Mouse (Mus musculus) CH12F3 (cell line): ENCODE measurements at regions not wholly inside any gene's neighbourhood (a gene's known extent, or its start where the extent isn't known, plus 50 kb on each side); places are given as distances from the start of the nearest gene placed in this dataset.
"Not testable (repeated sequence)": the region's sequence is repeated elsewhere in the genome, so short reads cannot be mapped to it uniquely, and the experiment has no call there.

Experiments
- in situ Hi-C: fragments of 300-500 bp; cut with MboI; formaldehyde crosslinking; loops from 2 replicates; pipeline ENCODE4 v1.14.3; 2020; ENCODE audit warnings: low sequenced_read_pairs

DNA sequence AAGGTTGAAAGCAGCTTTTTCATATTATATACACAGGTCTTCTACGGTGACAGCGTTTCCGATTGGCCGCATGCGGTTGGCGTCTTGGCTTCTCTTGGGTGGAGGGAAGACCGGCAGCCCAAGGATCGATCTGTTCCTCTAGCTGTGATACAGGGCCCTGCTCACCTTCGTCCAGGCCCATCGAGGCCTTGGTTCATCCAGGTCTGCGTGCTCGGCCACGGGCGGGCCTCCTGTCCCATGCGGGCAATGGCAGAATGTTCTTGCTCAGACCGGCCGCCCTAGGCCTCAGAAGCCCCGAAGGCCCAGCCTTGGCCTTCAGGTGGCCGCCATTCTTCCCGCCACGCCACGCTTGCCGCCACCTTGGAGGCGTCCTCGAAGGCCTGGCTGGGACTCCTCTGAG, 194.4 kb upstream of the Ppp6c start:
- in situ Hi-C loops: no loop called here

DNA sequence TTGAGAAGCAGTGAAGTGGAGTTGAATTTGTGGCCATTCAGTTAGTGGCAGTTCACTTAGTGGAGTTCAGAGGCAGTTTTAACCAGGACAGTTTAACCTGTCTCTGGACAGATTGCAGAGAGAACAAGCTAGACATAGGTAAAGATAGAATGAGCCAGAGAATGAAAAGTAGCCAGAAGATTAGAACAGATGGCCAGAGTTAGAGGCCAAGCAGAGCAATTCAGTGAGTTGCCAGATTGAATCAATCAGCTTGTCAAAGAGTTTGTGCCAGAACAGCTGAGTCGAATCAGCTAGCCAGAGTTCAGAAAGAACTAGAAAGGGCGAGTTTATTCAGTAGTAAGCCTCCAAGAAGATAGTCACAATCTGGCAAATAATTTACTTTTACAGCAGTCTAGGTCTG, 174.1 kb upstream of the Ppp6c start:
- in situ Hi-C loops: no loop called here

DNA sequence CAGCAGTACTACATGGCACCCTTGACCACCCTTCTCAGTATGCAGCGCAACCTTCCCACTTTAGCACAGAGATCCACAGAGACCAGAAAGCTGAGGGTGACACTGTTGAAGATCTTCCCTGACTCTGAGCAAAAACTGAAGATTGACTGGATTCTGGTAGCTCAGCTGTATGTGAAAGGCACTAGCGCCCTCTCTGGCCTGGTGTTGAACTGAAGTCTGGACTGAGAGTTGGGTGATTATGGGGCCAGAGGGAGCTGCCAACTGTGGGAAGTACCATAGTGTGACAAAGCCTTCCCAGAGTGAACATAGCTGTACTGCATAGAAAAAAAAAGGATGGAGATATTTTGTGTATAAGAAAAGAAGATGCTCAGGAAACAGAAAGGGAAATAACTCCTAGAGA, 173.3 kb upstream of the Ppp6c start:
- in situ Hi-C loops: no loop called here

DNA sequence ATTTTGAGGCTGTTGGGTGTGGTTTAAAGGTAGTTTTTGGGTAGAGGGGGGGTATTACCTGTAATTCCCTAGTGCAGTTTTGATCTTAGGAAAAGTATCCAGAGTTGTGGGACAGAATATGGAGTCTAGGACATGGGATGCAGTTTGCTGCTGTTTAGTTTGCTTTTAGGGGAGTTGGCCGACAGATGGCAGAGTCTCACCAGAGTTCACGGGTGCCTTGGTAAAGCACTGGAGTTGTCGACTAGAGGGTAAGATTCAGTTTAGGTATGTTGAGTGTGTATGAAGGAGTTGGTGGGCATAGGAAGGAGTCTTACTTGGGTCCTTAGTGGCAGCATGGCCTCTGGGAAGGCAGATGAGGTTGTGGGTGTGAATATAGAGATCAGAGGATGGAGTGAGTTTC, 168.4 kb upstream of the Ppp6c start:
- in situ Hi-C loops: no loop called here

DNA sequence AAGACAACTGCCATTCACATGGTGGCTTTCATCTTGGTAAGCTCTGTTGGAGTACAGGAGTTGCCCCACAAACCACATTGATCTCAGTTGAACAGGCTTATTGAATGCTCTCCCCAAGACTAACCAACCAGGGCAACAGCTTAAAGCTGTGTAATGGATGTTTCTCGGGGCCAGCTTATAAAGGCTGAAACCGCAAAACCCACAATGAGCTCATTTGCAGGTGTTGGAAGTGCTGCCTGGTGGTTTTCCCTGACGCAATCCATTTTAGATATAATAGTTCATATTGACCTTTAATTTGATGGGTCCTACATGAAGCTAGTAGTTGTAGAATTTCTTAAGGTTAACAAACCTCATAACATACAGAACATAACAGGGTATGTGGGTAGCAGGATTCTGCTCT, 151.0 kb upstream of the Ppp6c start:
- in situ Hi-C loops: no loop called here

DNA sequence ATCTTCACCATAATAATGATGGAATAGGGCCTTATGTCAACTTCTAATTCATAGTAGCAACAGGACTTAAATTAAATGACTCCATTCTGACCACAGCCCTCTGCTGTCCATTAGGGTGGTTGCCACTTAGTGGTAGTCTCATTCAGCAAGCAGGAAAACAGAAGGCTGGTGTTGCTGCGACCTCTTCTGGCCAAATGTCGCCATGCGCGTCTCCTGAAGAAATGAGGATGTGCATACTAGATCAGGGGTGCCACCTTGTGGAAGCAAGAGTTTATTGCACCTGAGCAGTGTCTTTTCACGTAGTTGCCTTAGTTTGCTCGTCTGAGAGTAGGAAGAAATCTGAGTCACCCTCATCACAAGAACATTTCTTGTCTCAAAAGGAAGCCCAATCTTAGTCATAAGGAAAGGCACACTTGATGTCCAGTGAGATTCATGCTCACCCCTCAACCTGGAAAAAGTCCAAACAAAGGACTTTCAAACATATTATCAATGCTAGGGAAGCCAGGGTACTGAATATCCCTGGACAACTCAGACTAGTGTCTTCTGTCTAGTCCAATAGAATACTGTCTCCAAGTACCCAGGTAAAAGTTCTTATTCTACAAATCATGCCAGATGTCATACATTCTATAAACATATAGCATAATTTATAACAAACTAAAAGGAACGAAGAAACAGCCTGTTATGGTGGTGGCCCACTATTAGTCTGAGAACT, 147.0 kb upstream of the Ppp6c start:
- in situ Hi-C loops: loop anchor here (5.0 kb wide), 1 partner anchor 101 kb away; no protein-coding TSS in a partner anchor

DNA sequence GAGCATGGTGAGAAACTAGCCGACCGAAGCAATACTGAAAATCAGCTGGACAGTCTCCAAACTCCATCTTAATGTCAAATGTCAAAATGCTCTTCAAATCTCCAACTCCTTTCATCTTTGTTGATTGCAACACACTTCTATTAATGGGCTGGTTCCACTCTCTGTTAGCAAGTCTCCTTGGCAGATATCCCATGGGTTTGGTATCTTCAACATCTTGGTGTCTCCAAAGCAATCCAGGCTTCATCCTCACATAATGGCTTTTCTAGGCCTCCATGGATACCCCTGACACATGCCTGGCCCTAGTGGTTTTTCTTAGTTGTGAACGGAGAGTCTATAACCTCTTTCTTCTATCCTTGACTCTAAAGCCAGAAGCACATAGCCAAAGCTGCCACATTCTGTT, 118.0 kb upstream of the Ppp6c start:
- in situ Hi-C loops: no loop called here

DNA sequence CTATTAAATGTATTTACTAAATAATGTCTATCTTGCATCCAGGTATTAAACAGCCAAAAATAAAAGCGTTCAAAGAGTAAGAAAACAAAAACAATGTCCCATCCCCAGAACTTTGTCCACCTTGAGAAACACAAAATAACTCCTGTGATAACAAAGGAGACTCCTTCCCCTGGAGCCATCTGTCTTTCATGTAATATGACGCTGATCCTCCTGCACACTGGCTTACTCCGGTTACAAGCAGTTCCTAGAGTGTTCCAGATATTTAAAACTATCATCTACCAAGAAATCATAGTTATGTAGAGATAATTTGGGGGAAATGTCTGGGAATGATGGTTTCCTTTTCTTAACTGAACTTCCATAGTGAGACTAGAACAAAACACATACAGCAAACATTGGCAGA, 114.2 kb upstream of the Ppp6c start:
- in situ Hi-C loops: no loop called here

DNA sequence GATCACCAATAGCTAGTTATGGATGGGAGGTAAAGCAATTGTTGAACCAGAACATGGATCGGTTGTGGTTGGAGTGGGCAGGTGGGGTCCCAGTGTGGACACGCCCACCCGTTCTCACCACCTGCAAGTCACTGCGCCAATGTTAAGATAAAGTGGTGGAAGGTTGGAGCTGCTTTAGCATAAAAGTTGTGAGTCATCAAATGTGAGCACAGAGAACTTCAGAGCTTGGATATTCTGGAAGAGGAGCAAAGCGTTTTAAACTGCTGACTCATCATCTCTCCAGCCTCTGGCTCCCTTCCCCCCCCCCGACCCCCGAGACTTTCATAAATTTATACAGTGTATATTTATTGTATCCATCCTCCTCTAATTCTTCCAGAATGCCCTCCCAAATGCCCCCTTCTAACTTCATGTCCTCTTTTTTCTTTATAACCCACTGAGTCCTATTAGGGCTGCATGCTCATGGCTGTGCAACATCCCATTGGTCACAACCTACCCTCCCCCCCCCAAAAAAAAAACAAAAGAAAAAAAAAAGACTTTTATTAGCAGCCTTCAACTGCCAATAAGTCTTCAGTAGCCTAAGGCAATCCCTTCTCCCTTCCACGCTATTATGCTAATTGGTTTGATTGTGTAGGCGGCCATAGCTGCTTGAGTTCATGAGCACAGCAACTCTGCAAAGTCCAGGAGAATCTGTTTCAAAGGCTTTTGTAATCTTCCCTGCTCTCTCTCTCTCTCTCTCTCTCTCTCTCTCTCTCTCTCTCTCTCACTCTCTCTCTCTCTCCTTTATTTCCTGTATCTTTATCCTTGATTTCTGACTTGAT, 112.8 kb upstream of the Ppp6c start:
- in situ Hi-C loops: no loop called here

DNA sequence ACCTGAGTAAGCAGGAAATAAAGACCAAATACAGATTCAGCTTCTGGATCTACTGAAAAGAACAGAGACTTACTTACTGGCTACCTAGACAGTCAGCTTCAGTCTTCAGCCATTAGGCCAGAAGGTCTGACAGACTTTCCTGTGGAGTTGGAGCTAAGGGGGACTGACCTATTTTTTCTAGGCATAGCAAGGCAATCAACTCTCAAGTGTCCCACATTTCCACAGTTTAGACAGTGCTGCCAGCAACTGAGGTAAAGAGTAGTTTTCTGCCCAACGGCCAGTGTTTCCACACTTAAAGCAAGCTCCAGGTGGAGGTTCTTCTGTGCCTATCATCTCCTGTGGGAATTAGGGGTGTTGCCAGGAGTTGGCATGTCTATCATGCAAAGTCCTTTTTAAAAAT, 111.3 kb upstream of the Ppp6c start:
- in situ Hi-C loops: no loop called here

DNA sequence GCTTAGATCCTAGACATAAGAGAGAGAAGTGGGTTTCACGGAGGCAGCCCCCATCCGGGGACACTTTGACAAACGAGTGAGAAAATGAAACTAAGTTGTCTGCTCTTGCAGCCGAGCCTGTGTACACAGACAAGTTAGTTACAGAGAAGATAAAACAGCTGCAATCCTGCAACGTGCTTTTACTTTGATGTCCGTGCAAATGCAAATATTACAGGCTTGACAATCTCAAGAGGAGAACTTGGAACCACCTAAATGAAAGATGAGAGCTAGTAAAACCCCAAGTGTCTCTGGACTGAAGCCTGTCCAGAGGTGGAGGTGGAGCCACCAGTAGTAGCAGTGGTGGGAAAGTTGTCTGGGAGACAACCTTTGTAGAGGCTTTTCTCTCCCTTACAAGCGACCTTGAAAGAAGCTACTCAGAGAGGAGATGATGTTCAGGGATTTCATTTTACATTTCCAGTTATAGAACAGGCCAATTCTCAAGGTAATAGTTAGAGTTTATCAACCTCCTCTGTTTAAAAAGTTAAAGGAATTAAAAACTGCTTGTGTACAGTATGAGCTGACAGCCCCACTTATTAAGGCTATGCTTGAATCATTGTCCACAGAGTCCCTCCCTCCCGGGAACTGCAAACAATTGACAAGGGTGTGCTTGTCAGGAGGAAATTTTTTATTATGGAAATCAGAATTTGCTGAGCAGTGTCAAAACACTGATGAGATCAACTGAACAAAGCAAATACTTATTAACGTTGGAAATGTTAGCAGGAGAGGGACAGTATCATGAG, 99.7 kb upstream of the Ppp6c start:
- in situ Hi-C loops: no loop called here

DNA sequence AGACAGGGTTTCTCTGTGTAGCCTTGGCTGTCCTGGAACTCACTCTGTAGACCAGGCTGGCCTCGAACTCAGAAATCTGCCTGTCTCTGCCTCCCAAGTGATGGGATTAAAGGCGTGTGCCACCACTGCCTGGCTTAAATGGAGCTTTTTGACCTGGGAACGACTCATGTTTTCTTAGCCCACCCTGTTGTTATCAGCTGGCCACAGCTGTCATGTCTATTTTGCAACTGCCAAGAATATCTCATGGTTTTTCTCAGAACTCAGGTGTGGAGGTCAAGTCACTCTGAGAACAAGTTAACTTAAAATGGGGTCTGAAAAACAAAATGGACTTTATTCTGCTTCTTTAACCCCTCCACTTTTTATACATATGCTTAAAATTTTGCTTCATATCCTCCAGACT, 98.9 kb upstream of the Ppp6c start:
- in situ Hi-C loops: not testable (repeated sequence)

DNA sequence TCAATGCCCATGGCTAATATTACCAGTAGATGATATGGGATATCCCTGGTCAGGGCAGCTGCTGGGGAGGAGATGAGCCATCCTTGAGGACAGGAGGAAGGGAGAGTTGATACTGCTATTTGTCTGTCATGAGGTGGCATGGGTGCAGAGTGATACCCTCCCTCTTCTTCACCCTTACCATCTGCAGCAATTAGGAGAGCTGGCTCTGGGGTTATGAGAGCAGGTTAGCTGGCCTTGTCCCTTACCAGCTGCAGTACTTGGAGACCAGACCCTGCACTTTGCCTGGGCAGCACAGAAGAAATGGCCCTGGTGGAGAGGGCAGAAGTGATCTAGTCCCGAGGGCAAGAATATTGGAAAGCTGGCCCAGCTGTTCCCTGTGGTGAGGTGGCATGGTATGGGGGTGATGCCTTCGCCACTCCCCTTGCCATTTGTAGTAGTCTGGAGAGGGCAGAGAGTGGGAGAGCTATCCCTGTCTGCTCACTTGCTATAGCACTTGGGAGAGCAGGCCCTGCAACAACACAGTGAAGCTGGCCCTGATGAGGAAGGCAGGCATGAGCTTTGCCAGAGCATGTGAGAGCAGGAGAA, 73.6 kb upstream of the Ppp6c start:
- in situ Hi-C loops: no loop called here

DNA sequence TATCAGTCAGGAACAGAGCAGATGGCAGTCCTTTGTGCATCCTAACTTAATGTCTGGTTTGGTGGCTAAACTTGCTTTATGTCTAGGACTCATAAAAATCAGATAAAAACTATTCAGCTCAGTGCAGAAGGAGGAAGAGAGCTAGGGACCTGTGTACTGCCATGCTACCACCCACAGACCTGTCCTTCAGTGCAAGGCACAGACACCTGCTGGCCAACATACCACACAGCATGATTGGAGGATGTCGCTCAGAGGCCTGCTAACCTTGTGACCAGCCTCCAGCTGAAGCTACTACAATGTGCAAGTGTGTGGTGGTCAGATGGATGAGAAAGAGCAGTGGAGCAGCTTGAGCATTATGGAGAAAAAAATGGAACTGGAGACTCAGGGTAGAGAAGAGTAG, 73.0 kb upstream of the Ppp6c start:
- in situ Hi-C loops: no loop called here

DNA sequence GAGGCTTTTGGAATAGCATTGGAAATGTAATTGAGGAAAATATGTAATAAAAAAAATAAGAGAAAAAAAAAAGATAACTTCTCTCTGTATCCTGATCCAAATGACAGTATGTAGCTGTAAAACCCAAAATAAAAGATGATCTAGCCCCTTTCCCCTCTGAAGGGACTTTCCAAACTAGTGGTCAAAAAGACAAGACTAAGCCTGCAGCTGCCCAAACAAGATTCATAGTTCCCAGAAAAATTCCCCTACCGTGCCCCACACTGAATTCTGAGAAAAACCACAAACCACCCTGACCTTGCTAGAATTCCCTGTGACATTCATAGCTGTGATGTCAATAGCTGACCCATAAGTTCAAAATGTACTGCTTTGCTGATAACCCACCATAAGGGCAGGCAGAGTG, 69.2 kb upstream of the Ppp6c start:
- in situ Hi-C loops: no loop called here

DNA sequence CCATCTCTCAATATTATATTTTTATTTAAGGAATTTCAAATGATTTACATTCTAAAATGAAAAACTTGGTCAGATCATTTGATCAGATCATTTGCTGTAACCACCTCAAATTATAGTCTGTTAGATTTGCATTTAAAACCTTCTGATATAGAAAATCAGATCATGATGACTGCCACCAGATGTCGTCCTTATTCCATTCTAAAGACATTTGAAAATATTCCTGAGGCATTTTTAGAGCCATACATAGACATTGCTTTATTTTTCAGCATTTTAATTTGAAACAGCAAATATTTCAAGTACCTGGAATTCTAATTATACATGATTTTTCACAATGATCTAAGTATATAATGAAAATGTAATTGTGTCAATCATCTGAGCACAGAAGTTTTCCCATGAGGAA, 52.0 kb upstream of the Ppp6c start:
- in situ Hi-C loops: no loop called here
